Mouse (Mus musculus): ENCODE measurements around the gene Irak3. TPM values are rescaled to one million over a fixed set of nuclear protein-coding genes. Genes with fewer than 3 reads are reported as not detected.

The Irak3 gene
- polyA plus RNA-seq, 1 experiment from 2014 or later = 0.31 TPM

Other genes starting within 250 kb of the Irak3 start
- gene Helb, start 89.1 kb downstream of the Irak3 start, polyA plus RNA-seq (2014; fragmentation: Nextera tagmentation; extraction: Ambion mirVana) = 5.8 and 5.9 TPM in 2 replicates
- 110 and 114 TPM in 2 replicates for gene Tmbim4, start 540 bp downstream of the Irak3 start, polyA plus RNA-seq (2014; fragmentation: Nextera tagmentation; extraction: Ambion mirVana)
- gene Llph, start 24.9 kb upstream of the Irak3 start, polyA plus RNA-seq (2014; fragmentation: Nextera tagmentation; extraction: Ambion mirVana) = 30.4 and 38.9 TPM in 2 replicates

Data from heart, embryonic 11.5 days (tissue).